Mouse (Mus musculus) forebrain, embryonic 11.5 days (tissue): ENCODE measurements around the gene Spr. TPM values are rescaled to one million over a fixed set of nuclear protein-coding genes. Genes with fewer than 3 reads are reported as not detected.

Experiments
- ATAC-seq: fragments of 200-750 bp; cut with Nextera tagmentation; replicated peaks from 2 replicates; pipeline ENCODE4 v1.8.0; 2017; ENCODE audit warnings: moderate TSS enrichment; ENCODE audit not compliant: low FRiP score
- DNase-seq: peaks from one replicate; pipeline ENCODE4 v3.0.0-alpha.2; 2017; ENCODE audit warnings: low spot score
- H3K27ac ChIP-seq: fragments of 300-500 bp; sonication (generic); 2 replicates; pipeline ENCODE4 v1.5.1; 2014; ENCODE audit warnings: low read depth, low read length
- H3K27me3 ChIP-seq: fragments of 300-500 bp; sonication (generic); 2 replicates; pipeline ENCODE4 v1.6.1; 2014; ENCODE audit warnings: mild to moderate bottlenecking, low read length, mixed read lengths; ENCODE audit not compliant: control insufficient read depth, insufficient read depth
- H3K36me3 ChIP-seq: fragments of 300-500 bp; sonication (generic); 2 replicates; pipeline ENCODE4 v1.6.1; 2014; ENCODE audit warnings: mild to moderate bottlenecking, low read length, moderate library complexity, mixed read lengths; ENCODE audit not compliant: control insufficient read depth, insufficient read depth
- H3K4me1 ChIP-seq: fragments of 300-500 bp; sonication (generic); replicated peaks from 2 replicates; pipeline ENCODE4 v1.6.1; 2014; ENCODE audit warnings: low read length, mixed read lengths; ENCODE audit not compliant: control insufficient read depth, insufficient read depth
- H3K4me2 ChIP-seq: fragments of 300-500 bp; sonication (generic); 2 replicates; pipeline ENCODE4 v1.6.1; 2014; ENCODE audit warnings: low read depth, mild to moderate bottlenecking, low read length, moderate library complexity, mixed read lengths; ENCODE audit not compliant: severe bottlenecking
- H3K4me3 ChIP-seq: fragments of 300-500 bp; sonication (generic); 2 replicates; pipeline ENCODE4 v1.5.1; 2014; ENCODE audit warnings: low read depth, low read length
- H3K9ac ChIP-seq: fragments of 300-500 bp; sonication (generic); 2 replicates; pipeline ENCODE4 v1.6.1; 2014; ENCODE audit warnings: low read length
- H3K9me3 ChIP-seq: fragments of 300-500 bp; sonication (generic); 2 replicates; pipeline ENCODE4 v1.6.1; 2016; ENCODE audit warnings: low read length, mixed read lengths; ENCODE audit not compliant: control insufficient read depth
- WGBS: fragments of 180-500 bp; shearing (Covaris S2); extraction: QIAGEN DNeasy Blood & Tissue Kit; methylation state at CpG from one replicate; pipeline ENCODE4 v1.1.7; 2014; 5-methylcytosine and 5-hydroxymethylcytosine counted together
- polyA plus RNA-seq: library from polyadenylated mRNA; unstranded; fragments of >200 nt; fragmentation: Nextera tagmentation; extraction: Ambion mirVana; gene quantifications from 2 replicates; pipeline ENCODE4 v1.2.1, GENCODE M21; 2014

Gene Spr
- 65.3 and 74.2 TPM in 2 replicates for polyA plus RNA-seq

- Histone ChIP-seq H3K4me1 (no peaks in the 10 kb centered on the region; the same call in 1 of the 2 replicates), H3K27ac (peak within 1 kb of the TSS; percentile 78; the same call in 1 of the 2 replicates), H3K36me3 (no peaks in the 10 kb centered on the region), H3K27me3 (no peaks in the 10 kb centered on the region), H3K9ac (peak within 1 kb of the TSS; percentile 85), H3K4me3 (peak within 1 kb of the TSS; percentile 69), H3K4me2 (peak within 1 kb of the TSS; percentile 76), H3K9me3 (no peaks in the 10 kb centered on the region)
- peak; percentile 90 for ATAC-seq
- WGBS = under 1% methylated on average over 49 of the region's 49 CpGs
- peak; percentile 91 for DNase-seq
Observed at GRCm38 (mm10) chr6:85137217-85138035, at the start of gene Spr. Spr (minus strand) TSS chr6:85137766.

- Histone ChIP-seq H3K36me3 (no peaks in the 10 kb centered on the region), H3K9ac (peak overlapping the region; percentile 40), H3K9me3 (no peaks in the 10 kb centered on the region), H3K4me3 (peak overlapping the region; percentile 59; the same call in 1 of the 2 replicates), H3K27ac (peak overlapping the region; percentile 79), H3K4me1 (peaks cover 21% of the 10 kb centered on the region), H3K27me3 (peaks cover 40% of the 10 kb centered on the region), H3K4me2 (peak overlapping the region; percentile 67)
- DNase-seq (peak; percentile 62), ATAC-seq (no peak)
- WGBS = under 1% methylated on average over 15 of the region's 15 CpGs
Observed at GRCm38 (mm10) chr6:85186744-85187059, 49.1 kb upstream of the Spr start.

DNA sequence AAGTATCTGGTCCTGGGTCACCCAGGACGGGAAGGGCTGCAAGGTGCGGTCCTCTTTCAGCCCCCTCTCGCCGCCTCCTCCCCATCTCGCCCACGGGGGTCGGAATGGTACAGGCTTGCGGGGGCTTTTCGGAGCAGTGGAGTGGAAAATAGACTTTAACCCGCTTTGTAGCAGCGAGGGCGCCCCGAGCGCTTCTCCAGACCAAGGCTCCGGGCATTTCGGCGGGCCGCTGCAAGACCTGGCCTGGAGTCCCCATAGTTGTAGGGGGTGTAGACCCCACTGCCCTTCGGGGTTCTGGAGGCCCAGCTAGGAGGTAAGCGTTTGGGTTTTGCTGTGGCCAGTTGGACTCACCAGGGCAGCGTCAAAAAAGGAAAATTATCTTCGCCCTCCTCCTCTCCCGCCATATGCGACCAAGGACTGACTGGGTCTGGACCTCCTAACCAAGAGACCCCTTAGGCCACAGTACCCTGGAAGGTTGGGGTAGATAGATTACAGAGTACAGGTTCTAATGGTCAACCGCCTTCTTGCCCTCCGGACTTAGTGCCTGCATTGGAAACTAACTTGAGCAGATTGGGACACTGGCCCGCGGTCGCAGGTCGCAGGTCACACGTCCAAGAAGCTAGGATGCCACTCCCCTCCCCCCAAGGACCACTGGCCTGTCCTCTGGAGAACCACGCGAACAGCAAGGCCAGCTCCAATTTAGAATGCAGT, 48.6 kb upstream of the Spr start:
- DNase-seq = peak; percentile 86
- Histone ChIP-seq H3K4me3 (peak overlapping the region; percentile 59), H3K36me3 (no peaks in the 10 kb centered on the region), H3K27ac (peak overlapping the region; percentile 79), H3K4me2 (peak overlapping the region; percentile 67), H3K4me1 (peaks cover 21% of the 10 kb centered on the region), H3K9ac (peak overlapping the region; percentile 40), H3K9me3 (no peaks in the 10 kb centered on the region), H3K27me3 (peaks cover 35% of the 10 kb centered on the region)
- WGBS = 3% methylated on average over 33 of the region's 33 CpGs
- ATAC-seq = peak; percentile 52; the same call in 1 of the 2 replicates

- DNase-seq (no peak), ATAC-seq (no peak)
- Histone ChIP-seq H3K36me3 (no peaks in the 10 kb centered on the region), H3K9me3 (no peaks in the 10 kb centered on the region), H3K27ac (no peak overlapping the region), H3K9ac (no peak overlapping the region), H3K4me2 (no peak overlapping the region), H3K4me1 (peaks cover 13% of the 10 kb centered on the region), H3K27me3 (peaks cover 19% of the 10 kb centered on the region), H3K4me3 (no peak overlapping the region)
- 68% methylated on average over 3 of the region's 3 CpGs for WGBS
Observed at GRCm38 (mm10) chr6:85183951-85184350, 46.4 kb upstream of the Spr start.

- no peak overlapping the region for H3K9ac ChIP-seq
- no peak overlapping the region for H3K4me2 ChIP-seq
- no peaks in the 10 kb centered on the region for H3K4me1 ChIP-seq
- no peaks in the 10 kb centered on the region for H3K36me3 ChIP-seq
- no peak overlapping the region for H3K27ac ChIP-seq
- WGBS = 64% methylated on average over 2 of the region's 2 CpGs
- H3K9me3 ChIP-seq = no peaks in the 10 kb centered on the region
- DNase-seq (no peak), ATAC-seq (no peak)
- H3K4me3 ChIP-seq = no peak overlapping the region
- 0 out of 2 replicates have a peak, but pooled peaks cover 2% of the 10 kb centered on the region for H3K27me3 ChIP-seq
Observed at GRCm38 (mm10) chr6:85180036-85180435, 42.5 kb upstream of the Spr start.

- no peak for ATAC-seq
- H3K9ac ChIP-seq = no peak overlapping the region
- no peak overlapping the region for H3K4me2 ChIP-seq
- no peak for DNase-seq
- no peaks in the 10 kb centered on the region for H3K36me3 ChIP-seq
- no peaks in the 10 kb centered on the region for H3K4me1 ChIP-seq
- no peaks in the 10 kb centered on the region for H3K9me3 ChIP-seq
- H3K27ac ChIP-seq = no peak overlapping the region
- WGBS = 78% methylated on average over 3 of the region's 3 CpGs
- H3K4me3 ChIP-seq = no peak overlapping the region
- 0 out of 2 replicates have a peak, but pooled peaks cover 2% of the 10 kb centered on the region for H3K27me3 ChIP-seq
Observed at GRCm38 (mm10) chr6:85179569-85179968, 42.0 kb upstream of the Spr start.

- peak overlapping the region; percentile 36 for H3K4me2 ChIP-seq
- 9% methylated on average over 11 of the region's 11 CpGs for WGBS
- no peaks in the 10 kb centered on the region for H3K27me3 ChIP-seq
- no peak overlapping the region for H3K4me3 ChIP-seq
- no peaks in the 10 kb centered on the region for H3K9me3 ChIP-seq
- DNase-seq (peak; percentile 90), ATAC-seq (peak; percentile 88)
- peaks cover 2% of the 10 kb centered on the region; the same call in 1 of the 2 replicates for H3K4me1 ChIP-seq
- H3K27ac ChIP-seq = peak overlapping the region; percentile 81
- H3K36me3 ChIP-seq = no peaks in the 10 kb centered on the region
- peak overlapping the region; percentile 21; the same call in 1 of the 2 replicates for H3K9ac ChIP-seq
Observed at GRCm38 (mm10) chr6:85165440-85165921, 27.9 kb upstream of the Spr start.

- ATAC-seq = 0 out of 2 replicates have a peak, but pooled peaks have one; percentile 11
- Histone ChIP-seq H3K9me3 (no peaks in the 10 kb centered on the region), H3K27me3 (no peaks in the 10 kb centered on the region), H3K4me3 (no peak overlapping the region), H3K4me1 (peaks cover 2% of the 10 kb centered on the region; the same call in 1 of the 2 replicates), H3K4me2 (no peak overlapping the region), H3K9ac (no peak overlapping the region), H3K27ac (no peak overlapping the region), H3K36me3 (no peaks in the 10 kb centered on the region)
- WGBS = 40% methylated on average over 4 of the region's 4 CpGs
- peak; percentile 89 for DNase-seq
Observed at GRCm38 (mm10) chr6:85160201-85160923, 22.8 kb upstream of the Spr start.
